Mouse (Mus musculus) liver, embryonic 11.5 days (tissue): ENCODE results near the gene Gm49450. TPM values are rescaled to one million over a fixed set of nuclear protein-coding genes. Genes with fewer than 3 reads are reported as not detected.
A peak's percentile ranks its signal among the peaks of the same experiment; 100 is the strongest.

Experiments
- ATAC-seq: fragments of 200-750 bp; cut with Nextera tagmentation; replicated peaks from 2 replicates; pipeline ENCODE4 v1.8.0; 2017; ENCODE audit warnings: moderate number of reproducible peaks, mild to moderate bottlenecking, moderate TSS enrichment, moderate library complexity; ENCODE audit not compliant: low FRiP score
- DNase-seq: peaks from one replicate; pipeline ENCODE4 v3.0.0-alpha.2; 2017; ENCODE audit warnings: low spot score
- H3K27ac ChIP-seq: fragments of 300-500 bp; sonication (generic); 2 replicates; pipeline ENCODE4 v1.5.1; 2014; ENCODE audit warnings: mild to moderate bottlenecking, low read depth, low read length, control low read depth
- H3K27me3 ChIP-seq: fragments of 300-500 bp; sonication (generic); replicated peaks from 2 replicates; pipeline ENCODE4 v1.6.1; 2014; ENCODE audit warnings: low read length, mixed read lengths; ENCODE audit not compliant: control insufficient read depth, insufficient read depth
- H3K36me3 ChIP-seq: fragments of 300-500 bp; sonication (generic); 2 replicates; pipeline ENCODE4 v1.6.1; 2014; ENCODE audit warnings: mild to moderate bottlenecking, low read length, moderate library complexity, mixed read lengths; ENCODE audit not compliant: control insufficient read depth, insufficient read depth
- H3K4me1 ChIP-seq: fragments of 300-500 bp; sonication (generic); replicated peaks from 2 replicates; pipeline ENCODE4 v1.6.1; 2014; ENCODE audit warnings: low read length, mixed read lengths; ENCODE audit not compliant: control insufficient read depth, insufficient read depth
- H3K4me2 ChIP-seq: fragments of 300-500 bp; sonication (generic); 2 replicates; pipeline ENCODE4 v1.6.1; 2014; ENCODE audit warnings: mild to moderate bottlenecking, control low read depth, moderate library complexity
- H3K4me3 ChIP-seq: fragments of 300-500 bp; sonication (generic); 2 replicates; pipeline ENCODE4 v1.5.1; 2014; ENCODE audit warnings: low read depth, low read length, control low read depth
- H3K9ac ChIP-seq: fragments of 300-500 bp; sonication (generic); 2 replicates; pipeline ENCODE4 v1.6.1; 2014; ENCODE audit warnings: low read depth, low read length, control low read depth
- H3K9me3 ChIP-seq: fragments of 300-500 bp; sonication (generic); 2 replicates; pipeline ENCODE4 v1.6.1; 2016; ENCODE audit warnings: low read length, inconsistent platforms, mixed read lengths; ENCODE audit not compliant: control insufficient read depth
- WGBS: fragments of 180-500 bp; shearing (Covaris S2); extraction: QIAGEN DNeasy Blood & Tissue Kit; methylation state at CpG from one replicate; pipeline ENCODE4 v1.1.7; 2014; 5-methylcytosine and 5-hydroxymethylcytosine counted together
- polyA plus RNA-seq: library from polyadenylated mRNA; unstranded; fragments of >200 nt; fragmentation: Nextera tagmentation; extraction: Ambion mirVana; gene quantifications from 2 replicates; pipeline ENCODE4 v1.2.1, GENCODE M21; 2014

Gm49450 gene
- polyA plus RNA-seq, 1 experiment from 2014 or later = not detected

DNA sequence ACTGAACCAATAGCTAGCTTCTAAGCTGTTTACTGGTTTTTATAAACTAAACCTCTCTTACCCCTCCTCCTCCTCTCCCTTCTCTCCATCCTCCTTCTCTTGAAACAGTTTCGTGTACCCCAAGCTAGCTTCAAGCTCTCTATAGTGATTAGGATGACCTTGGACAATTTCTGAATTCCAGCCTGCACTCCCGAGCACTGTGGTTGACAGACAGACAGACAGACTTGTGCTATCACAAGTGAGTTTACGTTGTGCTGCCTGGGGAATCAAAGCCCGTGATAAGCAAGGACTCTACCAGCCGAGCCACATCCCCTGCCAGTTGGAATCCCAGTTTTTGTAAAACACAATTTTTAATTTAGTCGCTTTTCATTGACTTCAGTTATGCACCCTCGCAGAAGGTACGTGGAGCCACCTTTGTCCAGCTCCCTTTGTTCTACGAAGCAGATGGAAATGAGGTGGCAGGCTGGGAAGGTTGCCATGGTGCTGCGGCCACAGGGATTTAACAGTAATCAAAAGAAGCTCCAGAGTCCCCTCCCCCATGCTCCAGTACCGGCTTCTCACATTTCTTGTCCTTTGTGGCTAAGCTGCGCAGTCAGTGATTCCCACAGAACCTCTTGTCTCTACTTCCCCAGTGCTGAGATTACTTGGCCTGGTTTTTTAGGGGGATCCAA is 15.5 kb upstream of the Gm49450 start:
- H3K36me3 ChIP-seq = no peaks in the 10 kb centered on the region
- H3K4me1 ChIP-seq = peaks cover 4% of the 10 kb centered on the region
- H3K27me3 ChIP-seq = no peaks in the 10 kb centered on the region
- WGBS = 32% methylated on average over 12 of the region's 12 CpGs
- H3K9ac ChIP-seq = no peak overlapping the region
- peak overlapping the region; percentile 23; the same call in 1 of the 2 replicates for H3K4me2 ChIP-seq
- H3K27ac ChIP-seq = peak overlapping the region; percentile 30; the same call in 1 of the 2 replicates
- DNase-seq (no peak), ATAC-seq (no peak)
- H3K9me3 ChIP-seq = no peaks in the 10 kb centered on the region
- H3K4me3 ChIP-seq = no peak overlapping the region

DNA sequence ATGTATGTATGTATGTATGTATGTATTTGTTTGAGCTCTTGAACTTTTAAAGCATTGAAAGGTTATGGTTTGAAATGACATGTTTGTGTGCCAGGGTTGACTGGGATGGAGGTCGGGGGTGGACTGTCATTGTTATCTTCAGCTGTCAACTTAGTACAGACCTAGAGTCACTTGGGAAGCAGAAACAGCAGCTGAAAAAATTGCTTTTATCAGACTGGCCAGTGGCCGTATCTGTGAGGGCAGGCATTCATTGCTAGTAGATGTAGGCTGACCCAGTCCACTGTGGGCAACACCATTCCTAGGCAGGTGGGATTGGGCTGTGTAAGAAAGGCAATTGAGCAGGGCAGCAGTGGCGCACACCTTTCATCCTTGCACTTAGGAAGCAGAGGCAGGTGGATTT is 6.2 kb upstream of the Gm49450 start:
- Histone ChIP-seq H3K36me3 (no peaks in the 10 kb centered on the region), H3K9me3 (no peaks in the 10 kb centered on the region), H3K4me1 (0 out of 2 replicates have a peak, but pooled peaks cover 3% of the 10 kb centered on the region), H3K4me3 (no peak overlapping the region), H3K27me3 (no peaks in the 10 kb centered on the region), H3K4me2 (no peak overlapping the region), H3K9ac (no peak overlapping the region), H3K27ac (no peak overlapping the region)
- ATAC-seq (peak; percentile 66), DNase-seq (no peak)
- WGBS = 52% methylated on average over 3 of the region's 3 CpGs

DNA sequence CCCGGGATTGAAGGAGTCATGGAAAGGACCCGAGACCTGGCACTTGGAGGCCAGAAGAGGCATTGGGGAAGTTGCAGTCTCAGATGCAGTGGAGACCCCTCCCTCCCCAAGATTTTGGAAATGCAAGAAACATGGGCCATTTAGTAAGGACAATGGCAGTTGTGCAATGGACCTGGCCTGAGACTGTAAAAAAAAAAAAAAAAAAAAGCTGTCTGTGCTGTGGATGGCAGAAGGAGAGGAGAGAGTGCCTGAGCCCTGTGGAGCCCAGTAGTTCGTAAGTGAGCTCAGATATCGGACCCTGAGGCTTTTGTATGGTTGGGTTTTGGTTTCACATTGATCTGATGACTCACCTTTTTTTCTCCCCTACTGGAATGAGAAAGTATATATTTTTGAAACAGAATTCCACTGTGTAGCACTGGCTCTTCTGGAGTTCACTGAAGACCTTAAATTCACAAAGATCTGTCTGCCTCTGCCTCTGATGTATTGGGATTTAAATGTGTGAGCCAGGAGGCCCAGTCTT is 5.6 kb upstream of the Gm49450 start:
- H3K4me1 ChIP-seq = 0 out of 2 replicates have a peak, but pooled peaks cover 3% of the 10 kb centered on the region
- DNase-seq = no peak
- H3K27me3 ChIP-seq = no peaks in the 10 kb centered on the region
- H3K36me3 ChIP-seq = no peaks in the 10 kb centered on the region
- H3K27ac ChIP-seq = no peak overlapping the region
- WGBS = 86% methylated on average over 4 of the region's 4 CpGs
- no peak overlapping the region for H3K9ac ChIP-seq
- no peak overlapping the region for H3K4me3 ChIP-seq
- no peak for ATAC-seq
- H3K4me2 ChIP-seq = no peak overlapping the region
- H3K9me3 ChIP-seq = no peaks in the 10 kb centered on the region

DNA sequence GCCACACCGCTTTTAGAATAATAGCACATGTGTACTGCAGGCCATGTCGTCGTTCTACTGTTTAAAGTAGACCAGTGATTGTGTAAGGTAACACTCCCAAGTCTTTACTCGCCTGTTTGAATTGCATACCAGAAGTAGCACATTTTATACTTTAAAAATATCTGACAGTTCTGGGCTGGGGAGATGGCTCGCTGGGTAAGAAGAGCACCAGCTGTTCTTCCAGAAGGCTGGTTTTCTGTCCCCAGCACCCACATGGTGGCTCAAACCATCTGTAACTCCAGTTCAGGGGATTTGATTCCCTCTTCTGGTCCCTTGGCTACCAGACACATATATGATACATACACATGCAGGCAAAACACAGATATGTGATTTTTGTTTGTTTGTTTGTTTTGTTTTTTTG is 4.1 kb upstream of the Gm49450 start:
- H3K27me3 ChIP-seq = no peaks in the 10 kb centered on the region
- H3K4me1 ChIP-seq = 0 out of 2 replicates have a peak, but pooled peaks cover 3% of the 10 kb centered on the region
- no peak overlapping the region for H3K4me3 ChIP-seq
- H3K4me2 ChIP-seq = no peak overlapping the region
- no peaks in the 10 kb centered on the region for H3K9me3 ChIP-seq
- ATAC-seq (no peak), DNase-seq (no peak)
- no peak overlapping the region for H3K9ac ChIP-seq
- 81% methylated on average over 5 of the region's 5 CpGs for WGBS
- no peaks in the 10 kb centered on the region for H3K36me3 ChIP-seq
- H3K27ac ChIP-seq = no peak overlapping the region

DNA sequence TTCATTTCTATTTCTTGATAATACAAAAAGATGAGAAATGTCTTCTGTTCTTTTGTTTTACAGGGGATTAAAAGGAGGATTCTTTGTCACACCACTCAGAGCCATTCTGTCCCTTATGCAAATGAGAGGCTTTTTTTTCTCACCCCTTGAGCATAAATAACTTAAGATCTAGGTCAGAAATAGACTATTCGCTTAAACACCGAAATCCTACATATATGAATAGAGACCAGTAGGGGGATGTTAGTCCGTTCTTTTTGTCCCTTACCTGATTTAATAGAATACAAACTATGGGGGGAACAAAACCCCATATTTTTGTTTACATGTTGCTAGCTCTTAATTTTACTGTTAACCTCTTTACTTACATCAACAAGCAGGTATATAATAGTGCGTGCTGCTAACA is 2.6 kb upstream of the Gm49450 start:
- 90% methylated on average over 4 of the region's 4 CpGs for WGBS
- Histone ChIP-seq H3K4me1 (peaks cover 8% of the 10 kb centered on the region; the same call in 1 of the 2 replicates), H3K9ac (no peak overlapping the region), H3K9me3 (no peaks in the 10 kb centered on the region), H3K27ac (no peak overlapping the region), H3K4me2 (no peak overlapping the region), H3K27me3 (no peaks in the 10 kb centered on the region), H3K36me3 (no peaks in the 10 kb centered on the region), H3K4me3 (no peak overlapping the region)
- ATAC-seq (no peak), DNase-seq (no peak)

DNA sequence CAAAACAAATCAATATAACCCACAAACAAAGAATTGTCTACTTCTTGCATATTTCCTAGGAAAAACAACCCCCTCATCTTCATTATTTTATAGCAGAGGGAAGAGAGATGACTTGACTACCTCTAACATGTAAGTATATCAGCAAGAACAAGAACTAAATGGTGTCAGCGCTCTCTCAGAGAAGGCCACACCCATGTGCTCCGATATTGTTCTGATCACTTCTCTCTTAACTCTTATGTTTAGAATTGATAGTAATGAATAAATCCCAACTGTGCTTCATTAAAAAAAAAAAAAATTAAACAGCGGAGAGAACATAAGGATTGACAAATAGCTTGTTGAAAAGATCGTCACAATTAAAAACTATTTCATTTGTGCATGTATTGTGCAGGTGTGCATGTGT is 2.0 kb upstream of the Gm49450 start:
- Histone ChIP-seq H3K27ac (no peak overlapping the region), H3K4me2 (no peak overlapping the region)

DNA sequence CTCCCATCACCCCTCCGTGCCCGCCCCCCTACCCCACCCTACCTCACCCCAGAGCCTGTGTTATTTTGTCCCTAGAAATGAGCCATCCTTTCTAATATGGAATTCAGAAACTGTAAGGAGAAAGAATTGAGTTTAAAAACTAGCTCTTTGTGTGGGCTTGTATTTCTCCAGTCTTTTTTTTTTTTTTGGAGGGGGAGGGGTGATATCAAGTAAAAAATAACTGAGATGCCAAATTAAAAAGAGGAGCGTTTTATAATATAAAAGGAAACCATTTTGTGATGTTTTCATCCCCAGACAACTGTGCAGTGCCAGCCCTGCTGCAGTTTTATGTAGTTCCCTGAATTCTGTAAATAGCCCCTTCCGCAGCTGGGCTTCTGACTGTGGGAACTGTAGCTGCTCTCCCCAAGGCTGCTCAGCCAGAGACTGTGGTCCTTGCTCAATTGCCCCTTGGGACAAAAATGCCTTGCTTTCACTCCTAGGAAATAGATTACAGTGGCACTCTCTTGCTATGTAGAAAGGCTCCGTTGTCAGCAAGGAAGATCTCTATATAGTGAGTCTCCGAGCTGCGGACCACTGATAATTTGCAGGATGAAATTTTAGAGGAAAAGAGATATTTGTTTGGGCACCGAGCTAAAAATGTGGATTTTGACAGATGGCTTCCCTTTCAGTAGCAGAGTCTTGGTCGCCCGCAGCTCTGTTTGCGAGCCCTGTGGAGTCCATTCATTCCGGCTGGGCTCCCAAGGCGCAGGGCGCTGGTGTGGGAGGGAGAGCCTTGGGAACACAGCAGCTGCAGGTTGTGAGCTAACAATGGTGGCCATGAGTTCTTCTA is 1.3 kb upstream of the Gm49450 start:
- Histone ChIP-seq H3K9ac (no peak overlapping the region), H3K4me1 (peaks cover 7% of the 10 kb centered on the region; the same call in 1 of the 2 replicates), H3K36me3 (no peaks in the 10 kb centered on the region), H3K27me3 (no peaks in the 10 kb centered on the region), H3K27ac (no peak overlapping the region), H3K4me3 (no peak overlapping the region), H3K9me3 (no peaks in the 10 kb centered on the region), H3K4me2 (peak overlapping the region; percentile 30)
- DNase-seq = no peak
- 34% methylated on average over 14 of the region's 14 CpGs for WGBS
- ATAC-seq = no peak

More for the DNA sequence above, 2.0 kb upstream of the Gm49450 start:
- 76% methylated on average over 4 of the region's 4 CpGs for WGBS
- H3K4me3 ChIP-seq = no peak overlapping the region
- H3K36me3 ChIP-seq = no peaks in the 10 kb centered on the region
- ATAC-seq (no peak), DNase-seq (no peak)
- H3K27me3 ChIP-seq = no peaks in the 10 kb centered on the region
- H3K9ac ChIP-seq = no peak overlapping the region
- H3K4me1 ChIP-seq = peaks cover 8% of the 10 kb centered on the region; the same call in 1 of the 2 replicates
- no peaks in the 10 kb centered on the region for H3K9me3 ChIP-seq

DNA sequence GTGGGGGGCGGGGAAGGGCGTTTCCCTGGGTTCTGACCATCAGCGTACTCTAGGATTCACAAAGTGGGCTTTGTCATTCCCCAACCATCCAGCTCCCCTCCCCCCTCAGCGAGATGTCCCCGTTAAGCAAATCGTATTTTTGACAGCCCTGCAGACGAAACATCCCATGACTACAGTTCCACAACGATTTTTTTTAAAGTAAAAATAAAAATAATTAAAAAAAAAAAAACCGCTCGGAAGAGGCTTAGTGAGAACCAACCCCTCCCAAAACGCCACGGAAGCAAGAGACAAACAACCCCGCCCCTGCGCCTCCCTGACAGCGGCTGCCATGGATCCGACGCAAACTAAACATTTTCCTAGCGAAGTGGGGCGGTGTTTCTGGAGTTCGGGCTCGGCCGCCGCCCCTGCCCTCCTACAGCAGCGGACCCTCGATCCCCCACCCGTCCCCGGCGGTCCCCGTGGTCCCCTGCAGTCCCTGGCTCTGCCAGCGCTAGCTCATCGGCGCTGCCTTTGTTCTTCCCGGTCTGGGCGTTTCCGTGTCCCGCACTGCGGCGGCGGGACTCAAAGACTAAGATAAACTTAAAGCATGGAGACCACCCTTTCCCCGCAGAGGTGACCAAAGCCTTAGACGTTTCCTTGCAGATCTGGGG is 475 bp downstream of the Gm49450 start:
- H3K27ac ChIP-seq = peak overlapping the region; percentile 86
- H3K36me3 ChIP-seq = no peaks in the 10 kb centered on the region
- ATAC-seq (peak; percentile 72), DNase-seq (peak; percentile 87)
- H3K4me3 ChIP-seq = peak overlapping the region; percentile 78
- H3K27me3 ChIP-seq = no peaks in the 10 kb centered on the region
- under 1% methylated on average over 41 of the region's 41 CpGs for WGBS
- H3K9ac ChIP-seq = peak overlapping the region; percentile 58
- peaks cover 5% of the 10 kb centered on the region; the same call in 1 of the 2 replicates for H3K4me1 ChIP-seq
- H3K9me3 ChIP-seq = no peaks in the 10 kb centered on the region
- peak overlapping the region; percentile 61 for H3K4me2 ChIP-seq
